Comparison of ENCODE assay signal across 8 mouse cellular contexts in genomic region chr12:101017971-101018371, GRCm38 (mm10). TPM values are rescaled to one million over a fixed set of nuclear protein-coding genes. Genes with fewer than 3 reads are reported as not detected.
DNase-seq lines count a peak whose midpoint lies in the region; ATAC-seq and TF ChIP-seq lines count a peak whose summit lies in the region.

No protein-coding gene starts in this region.

- no peak for TF ChIP-seq CTCF in ES-Bruce4 (IDR thresholded peaks at IDR 0.05; ENCODE audit: low read depth, low read length)

- intact Hi-C loops in heart, postnatal 14 days (cut with DNase I), result no loop called here

- no peak for TF ChIP-seq POLR2A in ES-Bruce4 (IDR thresholded peaks at IDR 0.05; ENCODE audit: insufficient read depth, low read length)

- peak; percentile 92 for TF ChIP-seq EP300 in ES-Bruce4 (IDR thresholded peaks at IDR 0.05; ENCODE audit: insufficient read depth, low read depth, low read length)

- 2% methylated on average over 6 of the region's 6 CpGs for WGBS in liver, embryonic 13.5 days (ENCODE audit: insufficient replicate concordance)

- H3K27me3 ChIP-seq in ES-Bruce4 (ENCODE audit: control insufficient read depth, insufficient read depth, low read length, poor library complexity, severe bottlenecking), result no peaks in the 10 kb centered on the region
- no peaks in the 10 kb centered on the region for H3K27me3 ChIP-seq in liver, embryonic 13.5 days

- ATAC-seq in liver, embryonic 13.5 days (ENCODE audit: low read depth), result peak; percentile 45

- peak overlapping the region; percentile 42 for H3K4me3 ChIP-seq in ES-Bruce4 (ENCODE audit: low read depth, low read length)
- peak overlapping the region; percentile 20 for H3K4me3 ChIP-seq in liver, embryonic 13.5 days (replicated peaks)

- 0 out of 2 replicates have a peak overlapping the region, but pooled peaks have one; percentile 4 for H3K9ac ChIP-seq in ES-Bruce4 (ENCODE audit: low read depth, poor library complexity, severe bottlenecking)
- H3K9ac ChIP-seq in liver, embryonic 13.5 days, result peak overlapping the region; percentile 46

- peaks cover 20% of the 10 kb centered on the region for H3K4me1 ChIP-seq in ES-Bruce4 (ENCODE audit: control insufficient read depth, insufficient read depth, low read length)
- H3K4me1 ChIP-seq in liver, embryonic 13.5 days (replicated peaks), result peaks cover 77% of the 10 kb centered on the region

- peak; percentile 49 for DNase-seq in c-Kit-positive CD71-negative TER-119-negative erythroid progenitor cells, embryonic 14.5 days (ENCODE audit: low read depth)
- peak; percentile 49 to 59 for DNase-seq in heart, postnatal 14 days
- no peak for DNase-seq in liver, embryonic 13.5 days
- DNase-seq in natural killer cell, adult 2 months (ENCODE audit: low spot score in 2 of 2), result peak; percentile 60 to 69
- DNase-seq in cerebellum, adult 18-20 months, result no peak
- DNase-seq in cerebellum, postnatal 36 days, result no peak
- no peak for DNase-seq in adipocyte (ENCODE audit: low spot score)

- H3K4me2 ChIP-seq in liver, embryonic 13.5 days, result peak overlapping the region; percentile 47

- H3K9me3 ChIP-seq in ES-Bruce4 (replicated peaks; ENCODE audit: control insufficient read depth, insufficient read depth, low read length, poor library complexity, severe bottlenecking), result no peaks in the 10 kb centered on the region
- H3K9me3 ChIP-seq in liver, embryonic 13.5 days (replicated peaks), result no peaks in the 10 kb centered on the region

- peaks cover 3% of the 10 kb centered on the region for H3K36me3 ChIP-seq in ES-Bruce4 (ENCODE audit: control insufficient read depth, insufficient read depth, low read length, poor library complexity, severe bottlenecking)
- H3K36me3 ChIP-seq in liver, embryonic 13.5 days, result peaks cover 36% of the 10 kb centered on the region

- peak overlapping the region; percentile 94 for H3K27ac ChIP-seq in ES-Bruce4 (ENCODE audit: insufficient read depth, low read length)
- peak overlapping the region; percentile 54 for H3K27ac ChIP-seq in liver, embryonic 13.5 days

RNA-seq across cellular contexts. Expression of gene Ccdc88c, which starts 10.9 kb away (rescaled TPM):
- polyA plus RNA-seq in ES-Bruce4 (2011; ENCODE audit: insufficient read depth, insufficient read length, low read depth, missing spikeins), result 69.0 and 73.5 TPM in 2 replicates
- total RNA-seq in heart, postnatal 14 days (2021), result 1 to 10 TPM; 9.6 to 9.7 TPM
- 5.4 and 5.8 TPM in 2 replicates for polyA plus RNA-seq in liver, embryonic 13.5 days (2015; fragmentation: Nextera tagmentation; extraction: Ambion mirVana)

Comparison
In these comparisons a context has a peak if more than half of its experiments do, and no peak if none do; other contexts are left out.
1. DNase-seq: peak in c-Kit-positive CD71-negative TER-119-negative erythroid progenitor cells, embryonic 14.5 days (single experiment), heart, postnatal 14 days (2 of 2) and natural killer cell, adult 2 months (2 of 2); none in liver, embryonic 13.5 days (single experiment), cerebellum, adult 18-20 months (0 of 2), cerebellum, postnatal 36 days (0 of 2) and adipocyte (single experiment).
2. RNA of gene Ccdc88c, which starts 10.9 kb away (polyA plus RNA-seq): 69.0 to 73.5 TPM in ES-Bruce4; 5.4 to 5.8 TPM in liver, embryonic 13.5 days; every median in the first group is over 10 times any median in the second.